Mouse (Mus musculus) stomach, postnatal 0 days (tissue): ENCODE data around the gene Gm20695. TPM values are rescaled to one million over a fixed set of nuclear protein-coding genes. Genes with fewer than 3 reads are reported as not detected.

Experiments used
- ATAC-seq: fragments of 200-750 bp; cut with Nextera tagmentation; 2 replicates; pipeline ENCODE4 v1.8.0; 2017; ENCODE audit not compliant: low FRiP score, low TSS enrichment
- DNase-seq: peaks from one replicate; pipeline ENCODE4 v3.0.0-alpha.2; 2016; ENCODE audit warnings: low spot score
- H3K27ac ChIP-seq: fragments of 300-500 bp; sonication (generic); replicated peaks from 2 replicates; pipeline ENCODE4 v1.5.1; 2014; ENCODE audit warnings: mild to moderate bottlenecking, control low read depth
- H3K27me3 ChIP-seq: fragments of 300-500 bp; sonication (generic); 2 replicates; pipeline ENCODE4 v1.6.1; 2014; ENCODE audit warnings: low read length; ENCODE audit not compliant: control insufficient read depth, insufficient read depth
- H3K36me3 ChIP-seq: fragments of 300-500 bp; sonication (generic); 2 replicates; pipeline ENCODE4 v1.6.1; 2014; ENCODE audit warnings: low read length, mixed read lengths; ENCODE audit not compliant: control insufficient read depth, insufficient read depth
- H3K4me1 ChIP-seq: fragments of 300-500 bp; sonication (generic); replicated peaks from 2 replicates; pipeline ENCODE4 v1.6.1; 2014; ENCODE audit warnings: antibody characterized with exemption; ENCODE audit not compliant: control insufficient read depth, insufficient read depth
- H3K4me2 ChIP-seq: fragments of 300-500 bp; sonication (generic); replicated peaks from 2 replicates; pipeline ENCODE4 v1.6.1; 2014; ENCODE audit warnings: low read depth, mild to moderate bottlenecking, control low read depth, moderate library complexity
- H3K4me3 ChIP-seq: fragments of 300-500 bp; sonication (generic); 2 replicates; pipeline ENCODE4 v1.5.1; 2014; ENCODE audit warnings: low read depth, low read length, control low read depth
- H3K9ac ChIP-seq: fragments of 300-500 bp; sonication (generic); 2 replicates; pipeline ENCODE4 v1.6.1; 2014; ENCODE audit warnings: mild to moderate bottlenecking, low read length, control low read depth, mixed read lengths
- H3K9me3 ChIP-seq: fragments of 300-500 bp; sonication (generic); 2 replicates; pipeline ENCODE4 v1.6.1; 2016; ENCODE audit warnings: low read length; ENCODE audit not compliant: control insufficient read depth
- CTCF ChIP-seq: IDR thresholded peaks from 2 replicates; pipeline ENCODE4 v1.5.1; 2016; ENCODE audit warnings: antibody characterized with exemption, low read depth, mild to moderate bottlenecking, moderate library complexity
- EP300 ChIP-seq: optimal IDR thresholded peaks from 2 replicates; pipeline ENCODE3; 2016; ENCODE audit warnings: antibody characterized with exemption
- WGBS: fragments of 180-500 bp; shearing (Covaris S2); extraction: QIAGEN DNeasy Blood & Tissue Kit; methylation state at CpG from one replicate; pipeline ENCODE4 v1.1.7; 2014; 5-methylcytosine and 5-hydroxymethylcytosine counted together
- polyA plus RNA-seq: library from polyadenylated mRNA; unstranded; fragments of >200 nt; fragmentation: Nextera tagmentation; extraction: Ambion mirVana; gene quantifications from 2 replicates; pipeline ENCODE4 v1.2.1, GENCODE M21; 2015

Gm20695 gene
- polyA plus RNA-seq, 1 experiment from 2014 or later: 1.9 TPM

DNA sequence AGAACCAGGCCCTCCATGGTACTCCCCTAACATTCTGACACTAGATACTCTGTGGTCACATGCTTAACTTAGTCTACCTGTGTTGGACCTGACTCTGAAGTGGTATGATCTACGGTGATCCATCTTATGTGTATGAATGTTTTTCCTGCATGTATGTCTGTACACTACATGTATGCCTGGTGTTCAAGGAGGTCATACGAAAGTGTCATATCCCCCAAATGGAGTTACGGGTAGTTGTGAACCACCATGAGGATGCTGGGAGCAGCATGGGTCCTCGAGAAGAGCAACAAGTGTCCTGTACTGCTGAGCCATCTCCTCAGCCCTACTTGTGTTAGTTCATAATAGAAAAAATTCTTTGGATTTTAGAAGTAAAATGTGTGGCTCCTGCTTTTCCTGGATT lies 8.1 kb upstream of the Gm20695 start:
- H3K36me3 ChIP-seq: no peaks in the 10 kb centered on the region; the same call in 1 of the 2 replicates
- no peak overlapping the region for H3K9ac ChIP-seq
- TF ChIP-seq EP300 (no peak), CTCF (no peak)
- DNase-seq (no peak), ATAC-seq (no peak)
- no peaks in the 10 kb centered on the region for H3K27me3 ChIP-seq
- H3K27ac ChIP-seq: no peak overlapping the region
- H3K4me1 ChIP-seq: no peaks in the 10 kb centered on the region
- WGBS: 92% methylated on average over 4 of the region's 4 CpGs
- no peak overlapping the region for H3K4me2 ChIP-seq
- H3K4me3 ChIP-seq: no peak overlapping the region
- H3K9me3 ChIP-seq: no peaks in the 10 kb centered on the region

- Histone ChIP-seq H3K4me3 (peak overlapping the region; percentile 98), H3K9me3 (no peaks in the 10 kb centered on the region), H3K27me3 (no peaks in the 10 kb centered on the region), H3K36me3 (no peaks in the 10 kb centered on the region), H3K4me2 (peak overlapping the region; percentile 85), H3K9ac (peak overlapping the region; percentile 94), H3K4me1 (no peaks in the 10 kb centered on the region), H3K27ac (peak overlapping the region; percentile 94)
- TF ChIP-seq EP300 (no peak), CTCF (no peak)
- ATAC-seq (no peak), DNase-seq (no peak)
- WGBS: under 1% methylated on average over 10 of the region's 10 CpGs
These were observed 720 bp downstream of the Gm20695 start for GRCm38 (mm10) chr16:3885065-3885670.

DNA sequence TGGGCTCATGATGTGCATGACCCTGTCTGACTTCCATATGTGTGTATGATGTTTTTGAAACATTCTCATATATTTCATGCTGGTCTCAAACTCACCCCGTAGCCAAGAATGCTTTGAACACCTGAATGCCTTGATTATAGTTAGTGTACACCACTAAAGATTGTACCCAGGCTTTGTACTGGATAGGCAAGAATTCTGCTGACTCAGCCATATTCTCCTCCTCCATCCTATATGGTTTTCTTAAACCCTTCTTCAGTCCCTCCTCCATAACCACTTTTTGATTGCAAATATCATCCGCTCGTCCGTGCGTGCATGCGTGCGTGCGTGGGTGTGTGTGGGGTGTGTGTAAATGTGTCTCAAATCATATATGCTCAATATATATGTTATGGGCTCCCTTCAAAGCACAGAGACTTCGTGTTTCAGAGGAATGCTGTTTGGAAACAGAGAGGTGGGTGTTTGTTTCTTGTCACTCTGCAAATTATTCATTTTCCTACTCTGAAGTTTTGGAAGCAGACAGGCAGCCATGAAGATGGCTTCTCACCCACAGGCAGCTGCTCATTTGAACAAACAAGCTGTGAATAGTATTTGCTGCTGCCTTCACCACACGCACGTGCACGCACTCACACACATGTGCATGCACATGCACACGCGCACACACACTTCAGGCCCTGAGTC lies 7.3 kb downstream of the Gm20695 start:
- Histone ChIP-seq H3K9me3 (no peaks in the 10 kb centered on the region), H3K9ac (no peak overlapping the region), H3K4me3 (no peak overlapping the region), H3K27ac (no peak overlapping the region), H3K4me2 (no peak overlapping the region), H3K36me3 (no peaks in the 10 kb centered on the region; the same call in 1 of the 2 replicates), H3K27me3 (no peaks in the 10 kb centered on the region), H3K4me1 (no peaks in the 10 kb centered on the region)
- 93% methylated on average over 14 of the region's 14 CpGs for WGBS
- DNase-seq (no peak), ATAC-seq (no peak)
- no peak for TF ChIP-seq CTCF
- TF ChIP-seq EP300: no peak

DNA sequence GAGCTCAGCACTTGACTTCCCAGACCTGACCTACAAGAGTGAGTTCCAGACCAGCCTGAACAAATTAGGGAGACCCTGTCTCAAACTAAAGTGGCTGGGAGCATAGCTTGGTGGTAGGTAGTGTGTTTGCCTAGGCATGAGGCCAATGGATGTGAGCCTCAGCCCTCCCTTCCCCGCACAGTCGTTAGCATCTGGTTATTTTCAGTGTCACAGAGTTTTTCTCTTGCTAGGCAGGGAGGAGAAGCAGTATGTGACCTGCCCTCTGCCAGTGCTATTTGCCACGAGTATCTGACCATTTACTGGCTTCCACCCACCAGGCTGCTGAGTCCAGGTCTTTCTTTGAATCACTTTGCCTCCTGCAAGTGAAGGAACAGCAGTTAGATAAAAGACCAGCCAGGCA lies 9.3 kb downstream of the Gm20695 start:
- Histone ChIP-seq H3K4me1 (no peaks in the 10 kb centered on the region), H3K36me3 (peaks cover 4% of the 10 kb centered on the region), H3K27ac (0 out of 2 replicates have a peak overlapping the region, but pooled peaks have one; percentile 24), H3K27me3 (no peaks in the 10 kb centered on the region), H3K9me3 (no peaks in the 10 kb centered on the region), H3K9ac (no peak overlapping the region), H3K4me3 (no peak overlapping the region), H3K4me2 (no peak overlapping the region)
- WGBS: 52% methylated on average over 3 of the region's 3 CpGs
- DNase-seq: no peak
- TF ChIP-seq CTCF (no peak), EP300 (no peak)
- no peak for ATAC-seq

GRCm38 (mm10) chr16:3895173-3895792 lies 10.8 kb downstream of the Gm20695 start:
- no peak for TF ChIP-seq EP300
- no peak for TF ChIP-seq CTCF
- Histone ChIP-seq H3K9me3 (no peaks in the 10 kb centered on the region), H3K9ac (no peak overlapping the region), H3K27me3 (no peaks in the 10 kb centered on the region), H3K4me2 (peak overlapping the region; percentile 17; the same call in 1 of the 2 replicates), H3K27ac (peak overlapping the region; percentile 67), H3K4me3 (no peak overlapping the region), H3K4me1 (no peaks in the 10 kb centered on the region), H3K36me3 (peaks cover 7% of the 10 kb centered on the region)
- 65% methylated on average over 9 of the region's 9 CpGs for WGBS
- DNase-seq (peak; percentile 32), ATAC-seq (peak; percentile 88)

- no peak for TF ChIP-seq CTCF
- TF ChIP-seq EP300: no peak
- DNase-seq: no peak
These were observed 11.6 kb downstream of the Gm20695 start for GRCm38 (mm10) chr16:3896046-3896445.

More at GRCm38 (mm10) chr16:3896046-3896445, 11.6 kb downstream of the Gm20695 start:
- H3K36me3 ChIP-seq: peaks cover 13% of the 10 kb centered on the region
- 69% methylated on average over 6 of the region's 6 CpGs for WGBS
- no peak for ATAC-seq
- H3K9ac ChIP-seq: no peak overlapping the region
- H3K27ac ChIP-seq: no peak overlapping the region
- no peak overlapping the region for H3K4me2 ChIP-seq
- H3K9me3 ChIP-seq: no peaks in the 10 kb centered on the region
- no peaks in the 10 kb centered on the region for H3K27me3 ChIP-seq
- no peaks in the 10 kb centered on the region for H3K4me1 ChIP-seq
- no peak overlapping the region for H3K4me3 ChIP-seq
